Mouse (Mus musculus): Measurements from ENCODE around the gene Asic2.

The Asic2 gene

DNA sequence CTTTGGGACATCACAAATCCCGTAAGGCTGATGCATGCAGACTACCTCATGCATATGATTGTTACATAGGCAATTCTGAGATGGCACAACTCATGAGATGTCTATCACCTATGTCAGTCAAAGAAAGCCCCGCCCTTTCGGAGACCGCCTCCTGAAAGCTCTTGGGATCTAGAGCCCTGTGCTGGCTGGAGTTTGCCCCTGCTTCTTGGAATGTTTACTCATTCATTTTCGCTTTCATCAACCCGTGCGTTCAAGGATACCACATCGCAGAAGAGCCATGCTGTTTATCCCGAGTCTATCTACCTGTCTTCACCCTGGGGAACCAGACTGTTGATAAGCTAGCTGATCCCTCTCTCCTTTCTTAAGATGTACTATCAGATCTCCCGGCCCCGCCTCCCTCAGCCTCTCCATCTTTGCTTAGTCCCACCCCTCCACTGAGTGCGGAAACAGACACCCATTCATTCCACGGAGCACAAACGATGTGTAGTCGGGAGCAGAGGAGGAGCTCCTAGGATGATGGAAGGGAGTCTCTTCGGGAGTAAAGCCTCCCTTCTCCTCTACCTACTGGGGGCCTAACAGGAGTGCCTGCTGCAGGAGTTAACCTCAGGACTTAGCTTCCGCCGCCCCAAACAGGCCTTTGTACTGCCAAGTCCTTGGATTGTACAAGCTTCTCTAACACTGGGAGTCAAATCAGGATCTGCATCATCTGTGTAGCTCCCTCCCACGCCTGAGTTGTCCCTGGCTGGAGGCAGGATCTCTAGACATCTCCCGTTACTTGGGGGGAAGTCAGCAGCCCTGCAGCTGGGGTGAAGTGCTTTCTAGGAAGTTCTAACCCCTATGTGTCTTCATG, 356.1 kb downstream of the Asic2 start:
- DNase-seq (ENCODE audit: low read depth, low spot score) = no peak

GRCm38 (mm10) chr11:81610506-81610905, 357.8 kb downstream of the Asic2 start:
- no peak for DNase-seq (ENCODE audit: low read depth, low spot score)

DNA sequence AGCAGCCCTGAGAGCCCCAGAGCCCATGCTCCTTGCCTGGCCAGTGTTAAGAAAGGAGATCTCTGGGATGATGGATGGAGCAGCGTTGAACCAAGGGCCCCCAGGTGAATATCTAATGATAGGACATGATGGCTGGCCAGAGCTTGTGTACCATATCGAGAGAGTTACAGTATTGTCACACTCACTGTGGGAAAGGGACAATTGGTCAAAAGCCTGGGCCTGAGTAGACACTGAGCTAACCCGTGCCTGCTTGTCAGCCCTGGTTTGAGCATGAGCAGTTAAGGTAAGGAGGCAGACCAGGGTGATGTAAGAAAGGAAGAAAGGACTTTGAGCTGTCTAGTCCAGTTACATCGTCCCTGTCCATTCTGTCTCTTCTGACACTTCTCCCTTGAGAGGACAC, 365.3 kb downstream of the Asic2 start:
- DNase-seq (ENCODE audit: low read depth, low spot score) = no peak

- DNase-seq (ENCODE audit: low read depth, low spot score) = no peak
These were observed 366.5 kb downstream of the Asic2 start for GRCm38 (mm10) chr11:81601736-81602135.

- no peak for DNase-seq (ENCODE audit: low read depth, low spot score)
These were observed 370.7 kb downstream of the Asic2 start for GRCm38 (mm10) chr11:81597601-81598000.

- no peak for DNase-seq (ENCODE audit: low read depth, low spot score)
These were observed 373.0 kb downstream of the Asic2 start for GRCm38 (mm10) chr11:81595235-81595634.

- DNase-seq (ENCODE audit: low read depth, low spot score) = no peak
These were observed 375.5 kb downstream of the Asic2 start for GRCm38 (mm10) chr11:81592776-81593175.

GRCm38 (mm10) chr11:81590911-81591310, 377.3 kb downstream of the Asic2 start:
- DNase-seq (ENCODE audit: low read depth, low spot score) = no peak

DNA sequence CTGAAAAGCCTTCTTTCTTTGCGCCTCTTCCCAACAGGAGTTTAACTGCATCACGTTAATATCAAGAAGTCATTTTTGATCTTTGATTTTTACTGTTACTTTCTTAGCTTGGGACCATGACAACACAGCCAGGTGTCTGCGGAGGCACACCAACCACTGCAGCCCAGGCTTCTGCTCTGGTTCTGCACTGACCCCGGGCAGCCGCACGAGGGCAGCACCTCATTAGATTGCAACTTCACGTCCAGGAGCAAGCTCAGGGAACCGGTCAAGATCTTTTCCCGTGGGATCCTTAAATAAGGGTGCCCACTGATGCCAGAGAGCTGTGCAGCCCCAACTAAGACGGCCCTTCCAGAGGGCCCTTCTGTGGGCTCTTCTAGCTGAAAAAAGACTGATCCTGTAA, 379.6 kb downstream of the Asic2 start:
- no peak for DNase-seq (ENCODE audit: low read depth, low spot score)

DNA sequence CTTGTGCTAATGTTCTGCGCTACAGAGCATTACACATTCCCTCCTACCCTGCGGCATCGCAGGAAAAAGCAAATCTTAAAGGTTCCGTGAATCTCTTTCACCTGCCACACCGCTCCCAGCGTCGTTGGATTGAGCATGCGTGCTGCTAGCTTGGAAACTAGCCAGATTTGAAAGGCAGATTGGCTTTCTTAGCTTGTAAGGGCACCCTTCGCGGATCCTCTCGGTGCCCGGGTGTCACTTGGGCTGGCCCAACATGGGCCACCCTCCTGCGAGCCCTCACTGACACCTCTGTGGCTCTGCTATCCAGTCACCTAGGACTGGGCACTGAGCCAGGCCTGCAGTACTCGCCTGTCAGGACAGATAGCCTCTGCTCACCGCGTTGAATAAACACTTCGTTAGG, 380.3 kb downstream of the Asic2 start:
- no peak for DNase-seq (ENCODE audit: low read depth, low spot score)

DNA sequence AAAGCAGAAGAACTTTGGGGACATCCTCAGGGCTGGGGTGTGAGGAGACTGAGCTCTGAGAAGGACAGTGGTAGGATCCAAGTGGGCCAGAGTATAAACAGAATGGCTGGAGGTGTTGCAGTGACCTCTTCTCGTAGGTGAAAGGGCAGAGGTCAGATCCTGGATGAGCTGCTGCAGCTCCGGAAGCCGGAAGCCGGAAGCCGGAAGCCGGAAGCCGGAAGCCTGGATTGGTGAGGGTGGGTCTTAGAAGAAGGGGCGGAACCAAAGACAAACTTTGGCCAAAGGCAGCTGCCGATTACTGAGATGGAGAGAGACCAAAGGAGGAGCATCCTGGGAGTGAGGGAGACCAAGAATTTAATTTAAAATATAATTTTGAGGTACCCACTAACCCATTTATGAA, 381.1 kb downstream of the Asic2 start:
- no peak for DNase-seq (ENCODE audit: low read depth, low spot score)

DNA sequence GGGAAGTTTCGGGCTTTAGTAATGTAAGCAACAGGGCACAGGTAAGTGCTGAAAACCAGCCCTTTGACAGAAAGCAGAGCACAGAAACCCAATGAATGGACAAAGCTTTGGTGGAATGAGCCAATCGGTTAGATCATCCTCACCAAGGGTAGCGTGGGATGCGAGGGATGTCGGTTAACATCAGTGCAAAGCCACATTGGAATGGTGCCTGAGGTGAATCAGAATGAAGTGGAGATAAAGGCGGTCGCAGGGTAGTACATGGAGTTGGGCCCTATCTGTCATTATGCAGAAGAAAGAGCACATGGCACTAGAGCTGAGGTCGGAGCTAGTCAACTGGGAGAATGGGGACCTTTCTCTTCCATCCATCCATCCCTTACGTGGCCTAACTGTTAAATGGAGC, 383.8 kb downstream of the Asic2 start:
- DNase-seq (ENCODE audit: low read depth, low spot score) = no peak

DNA sequence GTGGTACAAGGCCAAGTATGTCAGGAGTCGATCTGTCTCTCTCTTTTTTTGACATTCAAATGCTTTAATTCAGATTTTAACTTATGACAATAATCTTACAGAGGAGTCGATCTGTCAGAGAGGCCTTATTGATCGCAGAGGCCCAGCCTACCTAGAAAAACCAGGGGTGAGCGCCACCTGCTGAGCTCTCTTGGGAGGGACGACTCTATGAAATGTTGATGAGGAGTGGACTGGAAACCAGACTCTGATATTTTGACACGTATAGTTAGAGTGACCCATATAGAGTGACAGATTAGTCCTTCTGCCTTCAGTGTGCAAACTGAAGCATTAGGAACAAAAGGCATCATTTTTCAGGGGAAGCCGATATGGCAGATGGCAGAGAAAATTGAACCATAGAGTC, 385.1 kb downstream of the Asic2 start:
- no peak for DNase-seq (ENCODE audit: low read depth, low spot score)

GRCm38 (mm10) chr11:81582161-81582560, 386.1 kb downstream of the Asic2 start:
- no peak for DNase-seq (ENCODE audit: low read depth, low spot score)

DNA sequence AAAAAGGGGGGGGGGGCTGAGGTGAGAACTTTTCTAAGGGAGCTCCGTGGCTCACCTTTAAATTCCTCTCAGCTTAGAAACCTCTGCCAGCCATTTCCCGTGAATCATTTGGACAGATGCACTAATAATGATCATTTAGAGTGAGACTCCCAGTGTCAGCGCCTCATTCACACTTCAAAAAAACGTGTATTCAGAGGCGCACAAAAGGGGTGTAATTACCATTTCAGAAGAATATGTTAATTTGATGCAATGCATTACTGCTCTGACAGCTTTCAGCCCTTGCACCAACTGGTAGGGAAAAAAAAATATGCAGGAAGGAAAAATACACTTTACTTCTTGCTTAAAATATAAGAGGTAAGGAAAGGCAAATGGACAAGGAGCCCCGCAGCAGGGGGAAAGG, 388.5 kb downstream of the Asic2 start:
- no peak for DNase-seq (ENCODE audit: low read depth, low spot score)

- DNase-seq (ENCODE audit: low read depth, low spot score) = no peak
These were observed 397.9 kb downstream of the Asic2 start for GRCm38 (mm10) chr11:81570406-81570805.

DNA sequence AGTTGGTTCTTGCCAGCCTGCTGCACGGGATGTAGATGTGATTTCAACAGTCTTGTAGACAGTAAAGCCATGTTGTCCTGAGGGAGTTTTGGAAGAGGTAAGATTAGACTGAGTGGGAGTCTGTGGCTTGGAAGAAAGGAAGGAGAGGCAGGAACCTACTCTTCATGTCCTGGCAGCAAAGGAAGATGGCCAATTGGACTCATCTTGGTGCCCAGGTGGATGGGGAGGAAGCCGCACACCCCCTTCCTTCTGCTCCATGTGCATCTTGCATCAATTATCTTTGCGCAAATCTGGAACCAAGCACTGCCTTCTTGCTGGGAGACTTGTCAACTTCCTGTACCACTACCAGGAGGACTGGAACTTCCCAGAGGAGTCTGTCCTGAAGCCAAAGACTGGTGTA, 403.4 kb downstream of the Asic2 start:
- DNase-seq (ENCODE audit: low read depth, low spot score) = no peak

DNA sequence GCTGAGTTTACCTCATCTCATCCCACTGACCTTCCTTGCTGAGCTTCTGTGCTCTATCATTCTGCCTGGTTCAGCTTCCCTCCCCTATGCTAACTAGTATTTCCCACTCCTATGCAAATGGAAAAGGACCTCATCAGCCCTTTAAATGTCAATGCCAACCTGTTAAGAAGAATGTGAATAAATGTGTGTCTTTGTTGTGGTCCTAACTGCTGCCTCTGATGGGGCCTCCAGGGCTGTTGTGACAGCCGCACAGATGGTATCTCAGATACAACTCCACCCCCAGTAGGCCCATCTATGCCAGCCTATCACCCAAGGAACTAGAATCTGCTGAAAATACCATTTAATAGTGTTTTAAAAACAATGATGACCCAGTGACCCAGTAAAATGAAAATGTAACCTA, 407.9 kb downstream of the Asic2 start:
- DNase-seq (ENCODE audit: low read depth, low spot score) = no peak

GRCm38 (mm10) chr11:81543189-81543588, 425.1 kb downstream of the Asic2 start:
- DNase-seq (ENCODE audit: low read depth, low spot score) = no peak

DNA sequence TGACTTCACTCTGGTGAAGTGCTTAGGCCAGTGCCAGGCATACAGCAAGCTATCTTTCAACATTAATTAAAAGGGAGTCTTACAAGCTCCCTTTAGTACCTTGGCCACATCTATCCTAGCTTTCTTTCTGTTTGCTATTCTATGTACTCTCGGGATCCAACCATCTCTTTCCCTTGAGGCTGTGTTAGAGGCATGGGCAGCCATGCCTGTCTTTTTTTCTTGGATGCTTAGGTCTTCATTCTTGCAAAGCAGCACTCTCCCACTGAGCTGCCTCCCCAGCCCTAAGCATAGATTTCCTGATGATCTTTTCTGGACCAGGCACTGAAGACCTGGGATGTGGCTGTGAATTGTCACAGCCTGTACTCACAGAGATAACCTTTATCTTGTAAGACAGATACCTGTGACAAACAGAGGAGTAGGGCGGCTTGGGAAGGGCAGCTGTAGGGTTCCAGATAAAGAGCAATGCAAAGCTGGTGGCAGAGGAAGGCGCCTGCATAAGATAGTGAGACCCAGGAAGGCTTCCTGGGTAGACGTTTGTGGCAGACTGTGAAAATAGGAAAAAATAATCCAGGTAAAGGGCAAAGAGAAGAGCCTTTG, 433.0 kb downstream of the Asic2 start:
- no peak for DNase-seq (ENCODE audit: low read depth, low spot score)

GRCm38 (mm10) chr11:81534686-81535085, 433.6 kb downstream of the Asic2 start:
- no peak for DNase-seq (ENCODE audit: low read depth, low spot score)

DNA sequence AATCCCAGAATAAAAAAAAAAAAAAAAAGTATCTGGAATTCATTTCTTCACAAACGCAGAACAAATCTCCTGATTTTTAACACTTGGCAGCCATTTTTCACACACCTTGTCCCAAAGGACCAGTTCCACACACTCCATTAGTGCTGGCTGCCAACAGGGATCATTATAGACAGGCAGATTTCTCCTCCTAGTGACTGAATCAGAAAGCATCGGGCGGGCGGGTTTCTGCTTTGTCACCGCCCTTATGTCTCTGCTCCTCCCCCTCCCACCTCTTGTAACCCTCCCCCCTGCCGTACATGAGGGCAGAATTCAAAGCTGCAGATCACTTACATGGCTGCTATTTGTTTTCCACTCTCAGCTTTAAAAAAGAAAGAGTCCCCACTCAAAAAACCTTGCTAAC, 436.4 kb downstream of the Asic2 start:
- no peak for DNase-seq (ENCODE audit: low read depth, low spot score)

- DNase-seq (ENCODE audit: low read depth, low spot score) = no peak
These were observed 445.3 kb downstream of the Asic2 start for GRCm38 (mm10) chr11:81522927-81523326.

All from CD4-positive helper T cell, adult 2 months (primary cell).